Mouse (Mus musculus): ENCODE data around the gene Ncapd2. TPM values are rescaled to one million over a fixed set of nuclear protein-coding genes. Genes with fewer than 3 reads are reported as not detected.

The Ncapd2 gene
- total RNA-seq (2021) = 10 to 100 TPM in 1 of 2 experiments, 1 to 10 TPM in 1; 8.0 to 13.7 TPM
- long read RNA-seq, experiment 1, partial matches to known transcripts = 7 of 8 reads
- long read RNA-seq, experiment 1, other reads (novel, unspliced or antisense) = 1 of 8 reads
- long read RNA-seq, experiment 2, partial matches to known transcripts = 10 of 10 reads
- long read RNA-seq, experiment 2, other reads (novel, unspliced or antisense) = 0 of 10 reads

DNA sequence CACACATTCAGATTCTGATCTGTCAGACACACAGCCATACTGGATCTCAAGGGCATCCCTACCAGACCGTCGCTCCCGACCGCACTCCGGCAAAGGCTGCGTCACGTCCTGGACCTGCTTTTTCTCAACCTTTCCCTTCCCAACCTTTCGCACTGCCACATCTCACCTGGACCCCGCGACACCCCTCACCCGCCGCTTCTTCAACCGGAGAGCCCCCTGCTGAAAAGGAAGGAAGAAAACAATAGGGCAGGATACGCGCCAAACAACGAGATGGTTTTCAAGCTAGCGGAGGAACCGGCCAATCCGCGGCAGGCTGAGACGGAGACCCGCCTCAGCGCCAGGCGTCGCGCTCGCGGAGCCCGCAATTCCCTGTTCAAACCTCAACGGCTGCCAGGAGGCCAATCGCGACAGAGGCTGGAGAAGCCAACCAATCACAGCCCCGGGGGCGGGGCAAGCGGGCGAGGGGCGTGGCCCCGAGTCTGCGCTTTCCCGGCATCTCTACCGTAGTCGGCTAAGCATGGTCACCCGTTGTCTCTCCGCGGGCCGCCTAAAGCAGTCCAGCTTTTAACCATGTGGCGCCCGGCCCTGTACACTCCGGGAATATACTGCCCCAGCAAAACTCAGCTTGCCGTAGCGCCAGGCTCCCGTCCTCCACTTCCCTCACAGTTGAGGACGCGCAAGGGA lies at the start of gene Ncapd2, which contains the start of gene Mrpl51:
Gene Ncapd2, minus strand, starts transcription at position 370 of the 684 bp plus-strand sequence.
Gene Mrpl51, plus strand, starts transcription at position 470 of the 684 bp plus-strand sequence.
- intact Hi-C loops (cut with DNase I) = no loop called here
- DNase-seq = peak; percentile 95 to 97

DNA sequence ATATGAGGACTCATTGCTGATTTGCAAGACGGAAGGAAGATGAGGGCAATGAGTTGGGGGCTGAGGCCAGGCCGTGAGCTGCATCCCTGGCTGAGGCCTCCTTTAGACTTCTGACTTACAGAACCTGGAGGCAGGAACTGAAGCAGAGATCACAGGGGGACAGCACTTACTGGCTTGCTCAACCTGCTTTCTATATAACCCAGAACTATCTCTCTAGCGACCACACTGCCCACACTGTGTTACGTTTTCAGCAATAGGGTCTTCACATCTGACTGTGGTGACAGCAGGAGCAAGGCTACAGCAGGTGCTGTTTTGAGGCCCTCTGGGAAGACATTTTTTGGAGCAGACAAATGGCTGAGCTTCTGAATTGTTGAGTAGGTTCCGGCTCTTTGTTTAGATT lies 49.1 kb upstream of the Ncapd2 start:
- intact Hi-C loops (cut with DNase I) = no loop called here
- no peak for DNase-seq

DNA sequence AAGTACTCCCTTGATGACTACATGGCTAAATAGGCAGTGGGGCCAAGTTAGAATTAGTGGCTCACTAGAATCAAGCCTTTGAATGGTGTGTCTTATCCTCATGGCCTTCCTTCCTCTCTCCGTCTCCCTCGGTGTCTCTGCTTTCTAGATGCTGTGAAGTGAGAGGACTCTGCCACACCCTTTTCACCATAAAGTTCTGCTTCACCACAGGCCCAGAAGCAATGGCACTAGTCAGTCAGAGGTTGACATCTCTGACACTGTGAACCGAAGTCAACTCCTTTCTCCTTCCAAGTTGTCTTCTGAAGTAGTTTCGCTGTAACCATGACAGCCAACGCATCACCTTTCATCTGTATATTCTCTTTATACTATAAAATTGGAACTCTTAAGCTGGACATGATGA lies 48.0 kb upstream of the Ncapd2 start:
- no peak for DNase-seq

DNA sequence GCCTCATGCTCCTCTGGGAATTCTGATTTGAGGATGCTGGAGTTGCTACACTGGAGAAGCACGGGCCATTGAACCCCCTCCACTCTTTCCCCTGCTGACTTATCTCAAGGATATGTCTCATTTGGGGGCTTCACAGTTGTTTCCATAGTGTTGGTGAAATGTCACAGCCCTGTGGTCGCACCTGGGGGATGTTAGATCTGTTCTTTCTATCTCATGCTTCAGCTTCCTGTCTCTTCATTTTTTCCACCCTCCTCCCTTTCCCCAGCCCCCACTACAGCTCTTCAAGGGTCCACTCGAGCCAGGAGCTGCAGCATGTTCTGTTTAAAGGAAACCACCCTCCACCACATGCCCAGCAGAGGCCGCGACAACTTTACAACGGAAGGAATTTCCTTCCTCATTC lies 46.9 kb upstream of the Ncapd2 start:
- intact Hi-C loops (cut with DNase I) = no loop called here
- no peak for DNase-seq

More for the DNA sequence above, 48.0 kb upstream of the Ncapd2 start:
- intact Hi-C loops (cut with DNase I) = no loop called here

DNA sequence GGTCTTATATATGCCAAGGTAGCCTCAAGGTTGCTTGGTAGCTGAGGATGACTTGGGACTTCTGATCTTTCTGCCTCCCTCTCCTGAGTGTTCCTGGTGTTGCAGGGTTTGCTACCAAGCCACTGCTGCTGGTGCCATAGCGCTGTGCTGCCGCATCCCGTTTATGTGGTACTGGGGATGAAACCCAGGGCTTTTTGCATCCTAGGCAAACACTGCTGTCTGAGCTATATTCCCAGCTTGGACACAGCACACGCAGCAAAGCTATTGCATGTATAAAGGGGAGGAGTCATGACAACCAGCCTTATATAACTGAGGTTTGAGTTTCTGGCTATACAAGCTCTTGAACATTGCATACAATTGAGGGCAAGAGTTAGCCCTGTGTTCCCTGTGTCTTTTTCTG lies 45.9 kb upstream of the Ncapd2 start:
- no peak for DNase-seq

DNA sequence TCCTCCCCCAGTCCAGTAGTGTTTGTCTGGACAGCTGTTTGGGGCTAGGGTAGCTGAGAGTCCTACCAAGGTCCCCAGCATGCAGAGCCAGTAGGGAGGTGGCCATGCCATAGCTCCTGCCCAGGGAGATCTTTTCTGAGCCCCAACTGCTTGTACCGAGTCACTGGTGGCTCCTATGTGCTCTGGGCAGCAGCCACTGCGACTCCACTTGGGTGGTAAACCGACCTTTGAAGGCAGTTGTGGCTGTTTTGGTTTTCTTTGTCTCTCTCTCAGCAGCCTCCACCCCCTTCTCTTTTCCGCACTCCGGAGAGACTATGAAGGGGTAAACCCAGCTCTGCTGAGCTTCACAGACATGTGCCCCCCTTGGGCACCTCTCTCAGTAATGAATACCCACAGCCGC lies 45.3 kb upstream of the Ncapd2 start, which contains the start of gene Cd27:
Gene Cd27, minus strand, starts transcription at position 229 of the 400 bp plus-strand sequence.
- no peak for DNase-seq
- intact Hi-C loops (cut with DNase I) = no loop called here

More for the DNA sequence above, 45.9 kb upstream of the Ncapd2 start:
- intact Hi-C loops (cut with DNase I) = no loop called here

DNA sequence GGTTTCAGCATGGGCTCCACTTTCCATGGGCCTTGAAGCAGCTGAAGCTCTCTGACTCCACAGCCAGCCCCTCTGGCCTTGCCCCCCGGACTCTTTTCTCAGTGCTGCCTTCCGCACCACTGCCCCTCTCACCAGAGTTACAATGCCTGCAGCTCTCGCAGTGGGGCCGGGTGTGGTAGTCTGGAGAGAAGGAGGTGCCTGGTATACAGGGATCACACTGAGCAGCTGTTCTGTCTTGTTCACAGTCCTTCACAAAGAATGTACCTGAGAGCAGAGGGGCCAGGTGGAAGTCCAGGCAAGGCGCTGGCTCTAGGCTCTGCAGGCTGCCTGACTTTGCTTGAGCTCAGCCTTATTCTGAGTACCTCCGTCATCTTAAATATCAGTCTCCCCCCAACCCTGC lies 44.8 kb upstream of the Ncapd2 start:
- intact Hi-C loops (cut with DNase I) = no loop called here
- no peak for DNase-seq

DNA sequence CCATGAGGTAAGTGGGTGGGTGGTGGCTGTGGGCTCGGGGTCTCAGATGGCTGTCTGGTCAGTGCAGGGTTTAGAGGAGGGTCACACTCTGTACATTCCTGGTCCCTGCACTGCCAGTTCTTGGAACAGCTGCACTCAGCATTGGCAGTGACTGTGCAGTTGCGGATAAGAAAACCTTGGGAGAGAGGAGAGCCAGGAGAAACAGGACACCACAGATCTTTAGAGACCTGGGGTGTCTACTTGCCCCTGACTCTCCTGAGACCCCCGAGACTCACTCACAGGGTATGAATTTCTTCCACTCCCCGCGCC lies 43.0 kb upstream of the Ncapd2 start:
- intact Hi-C loops (cut with DNase I) = no loop called here

DNA sequence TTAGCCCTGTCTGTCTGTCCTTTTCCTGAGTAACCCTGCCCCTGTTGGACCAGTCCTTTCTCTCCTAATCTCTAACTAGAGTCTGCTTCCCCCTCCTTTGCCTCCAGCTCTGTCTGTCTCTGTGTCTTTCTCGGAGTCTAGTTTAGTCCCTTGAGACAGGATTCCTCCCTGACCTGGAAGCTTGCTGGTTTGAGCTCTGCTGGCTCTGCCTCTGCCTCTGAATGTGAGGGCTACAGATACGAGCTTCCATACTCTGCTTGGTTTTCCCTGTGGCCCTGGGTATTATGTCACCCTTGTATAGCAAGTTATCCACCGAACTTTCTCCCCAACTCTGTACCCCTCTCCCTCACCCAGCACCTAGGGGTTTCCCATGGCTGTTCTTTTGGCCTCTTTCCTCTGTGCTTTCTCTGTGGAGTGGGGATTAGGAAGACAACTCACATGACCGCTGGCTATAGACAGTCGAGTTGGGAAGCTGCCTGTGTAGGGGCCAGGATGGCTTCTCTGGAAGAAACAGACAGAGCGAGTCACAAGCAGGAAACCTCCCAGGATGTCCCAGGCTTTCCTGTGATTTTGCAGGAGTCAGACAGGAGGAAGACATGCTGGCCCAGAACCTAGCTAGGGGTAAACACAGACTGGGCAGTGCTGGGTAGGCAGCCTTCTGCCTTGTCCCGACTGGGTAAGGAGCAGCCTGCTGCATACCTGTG lies 42.5 kb upstream of the Ncapd2 start:
- intact Hi-C loops (cut with DNase I) = no loop called here
- no peak for DNase-seq

More for the DNA sequence above, 43.0 kb upstream of the Ncapd2 start:
- no peak for DNase-seq

DNA sequence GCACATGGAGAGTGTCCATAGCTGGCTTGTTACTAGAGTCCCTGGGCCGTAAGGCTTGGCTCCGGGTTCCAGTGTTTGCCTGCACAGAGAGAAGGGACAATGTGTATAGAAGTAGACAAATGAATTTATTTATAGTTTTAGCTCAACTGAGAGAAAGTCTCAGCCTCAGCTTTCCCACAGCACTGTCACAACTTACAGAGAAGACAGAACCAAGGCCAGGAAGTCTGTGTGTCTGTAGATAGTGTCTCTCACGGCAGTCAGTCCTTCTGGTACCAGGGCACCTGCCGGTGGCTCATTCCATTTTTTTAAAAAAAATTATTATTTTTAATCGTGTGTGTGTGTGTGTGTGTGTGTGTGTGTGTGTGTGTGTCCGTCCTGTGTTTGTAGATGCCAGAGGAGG lies 41.0 kb upstream of the Ncapd2 start:
- DNase-seq = no peak
- intact Hi-C loops (cut with DNase I) = no loop called here

DNA sequence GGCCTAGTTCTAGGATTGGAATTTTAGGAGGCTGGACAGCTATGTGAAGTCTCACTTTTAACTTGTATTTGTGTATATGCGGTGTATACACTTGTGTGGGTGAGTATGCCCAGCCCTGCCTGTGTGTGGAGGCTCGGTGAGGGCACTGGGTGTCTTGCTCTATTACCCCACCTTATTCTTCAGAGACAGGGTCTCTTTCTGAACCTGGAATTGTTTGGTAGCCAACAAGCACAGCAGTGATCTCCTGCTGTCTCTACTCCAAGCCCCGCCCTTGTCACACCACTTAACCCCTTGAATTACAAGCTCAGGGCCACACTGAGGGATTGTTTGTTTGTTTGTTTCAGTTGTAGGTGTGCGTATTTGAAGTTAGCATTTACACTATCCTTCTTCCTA lies 40.5 kb upstream of the Ncapd2 start:
- no peak for DNase-seq
- intact Hi-C loops (cut with DNase I) = no loop called here

DNA sequence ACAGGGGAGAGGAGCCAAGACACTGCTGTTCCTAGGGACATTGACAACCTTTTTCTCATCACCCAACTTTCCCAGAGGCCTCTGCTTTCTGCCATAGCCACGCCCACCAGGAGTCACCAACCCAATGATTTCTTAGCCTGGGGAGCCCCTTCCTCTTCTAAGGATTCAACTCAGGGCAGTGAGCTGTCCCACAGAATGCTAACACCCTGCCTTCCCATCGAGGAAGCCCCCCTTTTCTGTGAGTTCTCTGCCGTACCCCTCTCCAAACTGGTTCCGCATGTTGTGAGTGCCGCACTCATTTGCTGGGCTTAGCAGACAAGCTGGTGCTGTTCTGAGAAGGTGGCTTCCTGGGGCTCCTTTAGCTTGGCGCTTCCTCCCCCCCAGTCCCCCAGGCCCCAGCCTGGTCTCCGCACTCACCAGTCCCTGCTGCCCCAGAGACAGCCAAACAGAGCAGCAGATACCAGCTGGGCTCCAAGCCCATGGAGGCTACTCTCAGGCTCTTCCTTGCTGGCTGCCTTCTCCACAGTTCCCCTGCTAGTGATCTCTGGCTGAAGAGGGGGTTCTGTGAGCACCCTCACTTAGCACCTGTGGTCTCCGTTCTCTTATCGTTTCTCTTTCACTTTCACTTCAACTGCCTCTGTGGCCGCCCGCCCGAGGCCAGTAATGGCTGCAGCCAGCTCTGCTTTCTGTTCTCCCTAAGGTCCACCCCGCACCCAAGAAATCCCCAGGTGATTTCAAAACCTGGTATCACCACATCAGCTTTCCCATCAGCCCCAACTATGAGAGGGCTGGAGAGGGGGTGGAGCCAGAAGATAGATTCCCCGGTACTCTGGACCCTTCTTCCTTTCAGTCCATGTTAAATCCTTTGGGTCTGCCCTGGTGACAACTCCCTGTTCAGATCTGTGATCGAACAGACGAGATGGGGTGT lies 39.9 kb upstream of the Ncapd2 start, which contains the start of gene Tapbpl:
Gene Tapbpl, minus strand, starts transcription at position 744 of the 928 bp plus-strand sequence.
- intact Hi-C loops (cut with DNase I) = no loop called here
- peak; percentile 48 to 54 for DNase-seq

DNA sequence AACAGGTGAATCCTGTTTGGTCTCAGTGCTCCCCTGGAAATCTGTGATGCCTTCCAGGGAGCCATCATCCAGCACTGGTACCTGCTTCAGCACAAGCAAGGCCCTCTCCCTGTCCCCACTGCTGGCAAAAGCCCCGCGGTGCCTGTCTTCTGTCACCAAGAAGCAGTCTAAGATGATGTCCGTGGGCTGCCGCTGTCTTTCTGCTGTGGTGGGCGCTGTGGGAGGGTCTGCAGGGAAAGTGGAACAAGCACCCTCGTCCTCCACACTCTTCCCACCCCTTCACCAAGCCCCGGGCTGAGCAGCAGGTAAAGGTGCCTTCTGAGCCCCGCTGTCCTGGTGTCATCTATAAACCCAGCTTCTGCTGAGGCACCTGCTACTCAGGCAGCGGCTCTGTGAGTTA lies 39.1 kb upstream of the Ncapd2 start:
- DNase-seq = no peak
- intact Hi-C loops (cut with DNase I) = no loop called here

DNA sequence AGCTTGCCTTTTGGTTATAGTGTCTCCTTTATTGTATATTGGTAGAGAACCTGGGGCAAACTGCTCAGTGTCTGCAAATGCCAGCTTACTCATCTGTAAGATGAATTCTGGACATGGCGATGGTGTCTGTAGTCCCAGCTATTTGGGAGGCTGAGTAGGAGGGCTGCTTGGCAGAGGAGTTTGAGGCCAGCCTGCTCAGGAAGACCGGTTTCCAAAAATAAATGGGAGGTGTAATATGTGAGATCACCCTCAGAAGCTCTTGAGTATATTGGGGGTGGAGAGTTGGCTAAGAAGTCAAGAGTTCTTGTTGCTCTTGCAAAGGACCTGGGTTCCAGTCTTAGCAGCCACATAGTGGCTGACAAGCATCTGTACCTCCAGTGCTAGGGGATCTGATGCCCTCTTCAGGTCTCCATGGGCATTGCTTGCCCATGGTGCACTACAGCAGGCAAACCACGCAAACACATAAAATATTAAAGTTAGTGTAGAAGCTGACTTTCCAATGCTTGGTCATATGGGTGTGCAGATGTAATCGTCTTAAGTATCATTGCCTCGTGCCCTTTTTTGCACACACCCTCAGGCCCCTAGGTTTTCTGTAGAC lies 34.1 kb upstream of the Ncapd2 start:
- no peak for DNase-seq
- intact Hi-C loops (cut with DNase I) = no loop called here

DNA sequence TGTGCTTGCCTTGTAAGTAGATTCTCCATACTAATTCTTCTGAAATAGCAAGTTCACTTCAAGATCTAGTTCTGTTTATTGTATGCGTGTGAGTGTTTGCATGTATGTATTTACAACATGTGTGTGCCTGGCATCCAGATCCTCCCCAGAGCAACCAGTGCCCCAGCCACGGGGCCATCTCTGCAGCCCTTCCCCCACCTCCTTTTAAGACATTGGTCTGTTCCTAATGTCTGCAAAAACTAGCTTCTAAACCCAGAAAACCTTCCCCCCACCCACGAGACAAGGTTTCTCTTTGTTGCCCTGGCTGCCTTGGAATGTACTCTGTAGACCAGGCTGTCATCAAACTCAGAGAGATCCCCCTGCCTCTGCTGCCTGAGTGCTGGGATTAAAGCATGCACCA lies 31.1 kb upstream of the Ncapd2 start:
- intact Hi-C loops (cut with DNase I) = no loop called here
- DNase-seq = no peak

DNA sequence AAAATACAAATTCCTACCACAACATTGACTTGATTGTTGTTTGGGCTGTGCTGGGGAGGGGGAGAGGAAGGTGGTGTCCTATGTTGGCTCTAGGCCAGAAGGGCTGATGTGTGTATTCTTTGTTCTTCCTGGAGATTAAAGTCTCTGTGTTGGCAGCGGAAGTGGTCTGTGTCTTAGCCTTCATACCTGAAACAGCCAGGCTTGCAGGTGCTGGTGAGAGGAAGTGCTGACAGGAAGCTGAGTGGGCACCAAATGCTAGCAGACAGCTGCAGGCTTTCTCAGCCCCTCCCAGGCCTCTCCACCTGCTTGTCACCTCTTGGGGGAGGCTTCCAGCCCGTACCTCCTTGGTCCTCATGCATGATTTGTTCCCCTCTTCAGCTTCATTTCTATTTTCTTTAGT lies 30.6 kb upstream of the Ncapd2 start:
- DNase-seq = no peak
- intact Hi-C loops (cut with DNase I) = no loop called here

DNA sequence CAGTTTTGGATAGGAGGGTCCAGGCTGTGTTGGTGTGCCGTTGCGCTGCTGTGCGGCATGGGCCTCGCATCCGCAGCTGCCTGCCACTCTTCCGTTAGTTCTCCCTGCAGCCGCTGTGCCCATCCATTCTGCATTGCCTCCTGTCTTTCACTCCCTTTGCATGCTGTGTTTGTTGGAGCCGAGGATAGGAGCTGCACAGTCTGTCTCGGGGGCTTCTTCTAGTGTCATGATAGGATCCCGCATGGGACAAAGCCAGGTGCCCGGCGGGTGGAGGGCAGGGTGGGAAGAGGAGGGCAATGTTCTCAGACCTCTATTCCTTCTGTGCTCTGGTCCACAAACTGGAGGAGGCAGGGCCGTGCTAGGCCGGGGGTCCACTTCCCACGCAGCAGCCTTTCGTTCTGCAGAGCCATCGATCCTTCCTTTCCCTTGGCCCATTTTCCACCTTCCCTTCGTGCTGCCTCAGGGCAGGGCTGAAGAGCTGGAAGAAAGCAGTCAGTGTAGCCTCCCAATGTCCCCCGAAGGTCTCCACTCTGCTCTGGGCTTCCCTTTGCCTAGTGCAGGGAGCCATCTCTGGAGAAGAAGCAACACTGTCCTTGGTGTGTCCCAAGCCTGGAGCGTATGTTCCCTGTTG lies 29.7 kb upstream of the Ncapd2 start:
- no peak for DNase-seq
- intact Hi-C loops (cut with DNase I) = no loop called here

DNA sequence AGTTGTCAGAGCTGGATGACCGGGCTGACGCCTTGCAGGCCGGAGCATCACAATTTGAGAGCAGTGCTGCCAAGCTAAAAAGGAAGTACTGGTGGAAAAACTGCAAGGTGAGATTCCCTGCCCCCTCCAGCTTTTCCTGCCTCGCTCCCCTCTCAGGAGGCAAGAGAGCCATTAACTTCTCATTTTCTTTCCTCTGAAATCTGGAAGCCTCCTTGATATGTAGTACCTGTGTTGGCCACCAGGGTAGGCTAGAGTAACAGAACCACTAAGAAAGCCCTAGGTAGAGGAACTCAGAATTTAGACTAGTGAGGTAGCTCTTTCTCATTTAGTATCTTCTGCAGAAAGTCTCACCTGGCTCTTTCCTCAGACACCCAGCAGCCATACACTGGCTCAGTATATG lies 27.5 kb upstream of the Ncapd2 start:
- peak in 1 of 2 experiments; percentile 34 for DNase-seq
- intact Hi-C loops (cut with DNase I) = no loop called here

DNA sequence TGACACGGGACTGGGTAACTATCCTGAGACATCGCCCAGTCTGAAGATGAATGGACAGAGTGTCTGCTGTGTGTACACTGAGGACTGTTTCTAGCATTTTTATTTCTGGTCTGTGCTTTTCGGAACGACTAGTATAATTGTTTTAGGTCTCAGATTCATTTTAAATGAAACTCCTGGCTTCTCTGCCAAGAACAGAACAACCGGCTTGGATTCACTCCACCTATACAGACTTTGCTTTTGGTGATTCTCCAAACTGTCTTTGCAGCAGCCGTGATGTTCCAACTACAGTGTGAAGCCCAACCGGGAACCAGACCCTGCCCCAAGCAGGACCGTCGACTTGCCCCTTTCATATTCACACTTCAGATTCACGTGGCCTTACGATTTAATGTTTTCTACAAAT lies 26.4 kb upstream of the Ncapd2 start:
- intact Hi-C loops (cut with DNase I) = no loop called here
- no peak for DNase-seq

DNA sequence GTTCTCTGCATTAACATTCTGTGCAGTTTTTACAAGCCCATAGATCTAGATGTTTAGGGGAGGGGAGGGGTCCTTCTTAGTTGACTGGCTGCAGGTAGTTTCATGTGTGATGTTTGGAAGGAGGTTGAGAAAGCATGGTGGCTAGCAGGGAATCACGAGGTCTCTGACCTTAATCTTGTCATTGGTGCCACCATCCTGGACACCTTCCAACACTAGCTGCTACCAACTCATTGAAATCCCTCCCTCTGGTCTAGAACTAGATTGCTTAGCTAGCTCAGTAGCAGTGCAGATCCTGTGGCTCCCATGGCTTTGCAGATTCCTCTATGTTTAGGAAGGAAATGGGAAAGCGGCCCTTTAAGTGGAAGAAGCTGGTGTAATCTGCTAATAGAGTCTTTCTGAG lies 25.4 kb upstream of the Ncapd2 start:
- intact Hi-C loops (cut with DNase I) = loop anchor here (1.0 kb wide), 1 partner anchor 55 kb away; no protein-coding TSS in a partner anchor

More for the DNA sequence above, 25.4 kb upstream of the Ncapd2 start:
- no peak for DNase-seq

All from gastrocnemius, postnatal 36 days (tissue).